Mouse (Mus musculus) ES-Bruce4 (cell line): ENCODE data around the gene Gjc3.

Source experiments
- CTCF ChIP-seq: IDR thresholded peaks from one replicate; pipeline ENCODE4 v1.8.1; 2011; ENCODE audit warnings: low read depth, low read length
- EP300 ChIP-seq: IDR thresholded peaks from 2 replicates; pipeline ENCODE4 v1.6.1; 2011; ENCODE audit warnings: low read depth, low read length; ENCODE audit not compliant: insufficient read depth
- POLR2A ChIP-seq: IDR thresholded peaks from one replicate; pipeline ENCODE4 v1.8.1; 2011; ENCODE audit warnings: low read length; ENCODE audit not compliant: insufficient read depth

DNA sequence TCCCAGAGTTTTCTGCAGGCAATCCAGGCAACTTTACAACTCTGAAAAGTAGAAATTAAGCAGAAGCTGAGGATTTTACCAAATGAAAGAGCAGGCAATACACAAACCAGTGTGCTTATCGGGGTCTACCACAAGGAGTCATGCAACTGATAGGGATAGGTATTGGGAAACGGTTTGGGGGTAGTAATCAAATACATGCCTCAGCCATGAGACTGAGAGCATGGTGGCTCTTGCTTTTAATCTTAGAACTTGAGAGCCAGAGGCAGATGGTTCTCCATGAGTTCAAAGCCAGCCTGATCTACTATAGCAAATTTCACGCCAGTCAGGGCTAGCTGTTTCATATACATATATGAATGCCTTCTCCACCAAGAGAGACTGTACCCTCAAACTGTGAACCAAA, 6.5 kb downstream of the Gjc3 start:
- TF ChIP-seq POLR2A (no peak), CTCF (no peak), EP300 (no peak)
